Mouse (Mus musculus) forebrain, embryonic 15.5 days (tissue): ENCODE results near the gene Notch1. TPM values are rescaled to one million over a fixed set of nuclear protein-coding genes. Genes with fewer than 3 reads are reported as not detected.

Source experiments
- ATAC-seq: fragments of 200-750 bp; cut with Nextera tagmentation; replicated peaks from 2 replicates; pipeline ENCODE4 v1.8.0; 2017; ENCODE audit warnings: mild to moderate bottlenecking, moderate TSS enrichment, moderate library complexity
- H3K27ac ChIP-seq: fragments of 300-500 bp; sonication (generic); replicated peaks from 2 replicates; pipeline ENCODE4 v1.5.1; 2015; ENCODE audit warnings: mild to moderate bottlenecking, inconsistent platforms
- H3K27me3 ChIP-seq: fragments of 300-500 bp; sonication (generic); 2 replicates; pipeline ENCODE4 v1.6.1; 2015; ENCODE audit warnings: inconsistent platforms
- H3K36me3 ChIP-seq: fragments of 300-500 bp; sonication (generic); 2 replicates; pipeline ENCODE4 v1.6.1; 2015; ENCODE audit warnings: mild to moderate bottlenecking, inconsistent platforms
- H3K4me1 ChIP-seq: fragments of 300-500 bp; sonication (generic); 2 replicates; pipeline ENCODE4 v1.6.1; 2015; ENCODE audit warnings: inconsistent platforms
- H3K4me2 ChIP-seq: fragments of 300-500 bp; sonication (generic); replicated peaks from 2 replicates; pipeline ENCODE4 v1.6.1; 2015; ENCODE audit warnings: mild to moderate bottlenecking, inconsistent platforms
- H3K4me3 ChIP-seq: fragments of 300-500 bp; sonication (generic); 2 replicates; pipeline ENCODE4 v1.5.1; 2015; ENCODE audit warnings: mild to moderate bottlenecking, inconsistent platforms
- H3K9ac ChIP-seq: fragments of 300-500 bp; sonication (generic); replicated peaks from 2 replicates; pipeline ENCODE4 v1.6.1; 2015; ENCODE audit warnings: mild to moderate bottlenecking, inconsistent platforms
- H3K9me3 ChIP-seq: fragments of 300-500 bp; sonication (generic); 2 replicates; pipeline ENCODE4 v1.6.1; 2016; ENCODE audit warnings: inconsistent platforms
- WGBS: fragments of 180-500 bp; shearing (Covaris S2); methylation state at CpG from one replicate; pipeline ENCODE4 v1.1.7; 2015; ENCODE audit warnings: mixed read lengths; 5-methylcytosine and 5-hydroxymethylcytosine counted together
- polyA plus RNA-seq: library from polyadenylated mRNA; unstranded; fragments of >200 nt; fragmentation: Nextera tagmentation; extraction: Ambion mirVana; gene quantifications from 2 replicates; pipeline ENCODE4 v1.2.1, GENCODE M21; 2015

The Notch1 gene
- polyA plus RNA-seq, 1 experiment from 2014 or later, result 22.6 TPM

DNA sequence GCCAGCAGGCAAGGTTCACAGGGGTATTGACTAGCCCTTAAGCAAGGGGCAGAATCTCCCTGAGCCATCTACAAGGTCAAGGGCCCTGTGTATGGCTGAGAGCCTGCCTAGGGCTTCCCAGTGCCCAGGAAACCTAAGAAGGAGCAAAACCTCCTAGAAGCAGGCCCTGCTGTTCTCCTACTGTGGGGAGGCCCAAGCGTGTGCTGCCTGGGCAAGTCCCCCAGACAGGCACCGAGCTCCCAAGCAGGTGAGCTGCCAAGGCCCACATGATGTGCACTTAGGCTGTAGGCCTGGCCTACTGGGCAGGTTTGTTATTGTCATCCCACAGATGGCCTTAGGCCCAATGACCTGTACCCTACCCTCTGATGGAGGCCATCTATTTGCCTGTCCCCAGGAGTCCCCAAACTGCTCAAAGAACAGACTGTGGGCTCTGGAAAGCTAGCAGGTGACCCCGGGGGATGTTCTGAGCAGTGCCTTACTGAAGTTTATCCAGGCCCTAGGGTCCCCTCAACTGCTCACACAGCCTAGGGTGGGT is 9.7 kb downstream of the Notch1 start:
- H3K4me2 ChIP-seq, result no peak overlapping the region
- peaks cover 49% of the 10 kb centered on the region for H3K4me1 ChIP-seq
- H3K9me3 ChIP-seq, result no peaks in the 10 kb centered on the region
- no peaks in the 10 kb centered on the region for H3K36me3 ChIP-seq
- 83% methylated on average over 3 of the region's 3 CpGs for WGBS
- ATAC-seq, result no peak
- H3K9ac ChIP-seq, result no peak overlapping the region
- no peak overlapping the region for H3K4me3 ChIP-seq
- H3K27me3 ChIP-seq, result 0 out of 2 replicates have a peak, but pooled peaks cover 8% of the 10 kb centered on the region
- peak overlapping the region; percentile 45; the same call in 1 of the 2 replicates for H3K27ac ChIP-seq

DNA sequence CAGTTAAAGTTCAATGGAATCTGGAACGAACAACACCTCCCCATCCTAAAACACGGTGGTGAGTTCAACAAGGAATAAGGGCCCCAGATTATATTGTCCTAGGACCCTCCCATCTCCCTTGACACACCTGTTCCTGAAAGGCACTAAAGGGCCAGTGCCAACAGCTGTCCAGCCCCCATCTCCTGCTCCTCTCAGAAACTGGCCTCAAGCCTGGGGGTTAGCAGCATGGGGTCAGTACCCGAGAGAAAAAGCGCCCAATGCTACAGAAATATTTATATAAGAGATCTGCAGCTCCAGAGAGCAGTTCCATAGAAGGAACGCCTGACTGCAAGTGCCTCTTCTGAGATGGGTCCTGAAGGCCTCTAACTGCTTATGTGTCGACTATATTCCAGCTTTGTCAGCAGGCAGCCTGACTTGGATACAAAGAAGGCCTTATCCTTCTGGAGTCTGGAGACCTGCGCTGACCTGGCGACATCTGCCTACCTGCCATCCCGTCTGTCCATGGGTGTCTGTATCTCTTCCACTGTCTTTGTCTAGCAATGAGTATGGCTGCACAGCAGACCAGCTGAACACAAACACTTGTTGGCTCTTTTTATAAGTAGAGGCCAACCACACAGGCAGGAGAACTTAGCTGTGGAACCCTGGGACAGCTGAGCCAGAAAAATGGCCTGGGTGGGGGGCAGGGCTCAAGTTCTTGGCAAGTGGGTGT is 11.5 kb downstream of the Notch1 start:
- 68% methylated on average over 9 of the region's 9 CpGs for WGBS
- no peak overlapping the region for H3K9ac ChIP-seq
- H3K36me3 ChIP-seq, result no peaks in the 10 kb centered on the region
- no peak overlapping the region for H3K27ac ChIP-seq
- H3K4me3 ChIP-seq, result no peak overlapping the region
- H3K27me3 ChIP-seq, result 0 out of 2 replicates have a peak, but pooled peaks cover 8% of the 10 kb centered on the region
- no peak overlapping the region; the same call in 1 of the 2 replicates for H3K4me2 ChIP-seq
- H3K4me1 ChIP-seq, result peaks cover 68% of the 10 kb centered on the region
- no peak for ATAC-seq
- no peaks in the 10 kb centered on the region for H3K9me3 ChIP-seq

DNA sequence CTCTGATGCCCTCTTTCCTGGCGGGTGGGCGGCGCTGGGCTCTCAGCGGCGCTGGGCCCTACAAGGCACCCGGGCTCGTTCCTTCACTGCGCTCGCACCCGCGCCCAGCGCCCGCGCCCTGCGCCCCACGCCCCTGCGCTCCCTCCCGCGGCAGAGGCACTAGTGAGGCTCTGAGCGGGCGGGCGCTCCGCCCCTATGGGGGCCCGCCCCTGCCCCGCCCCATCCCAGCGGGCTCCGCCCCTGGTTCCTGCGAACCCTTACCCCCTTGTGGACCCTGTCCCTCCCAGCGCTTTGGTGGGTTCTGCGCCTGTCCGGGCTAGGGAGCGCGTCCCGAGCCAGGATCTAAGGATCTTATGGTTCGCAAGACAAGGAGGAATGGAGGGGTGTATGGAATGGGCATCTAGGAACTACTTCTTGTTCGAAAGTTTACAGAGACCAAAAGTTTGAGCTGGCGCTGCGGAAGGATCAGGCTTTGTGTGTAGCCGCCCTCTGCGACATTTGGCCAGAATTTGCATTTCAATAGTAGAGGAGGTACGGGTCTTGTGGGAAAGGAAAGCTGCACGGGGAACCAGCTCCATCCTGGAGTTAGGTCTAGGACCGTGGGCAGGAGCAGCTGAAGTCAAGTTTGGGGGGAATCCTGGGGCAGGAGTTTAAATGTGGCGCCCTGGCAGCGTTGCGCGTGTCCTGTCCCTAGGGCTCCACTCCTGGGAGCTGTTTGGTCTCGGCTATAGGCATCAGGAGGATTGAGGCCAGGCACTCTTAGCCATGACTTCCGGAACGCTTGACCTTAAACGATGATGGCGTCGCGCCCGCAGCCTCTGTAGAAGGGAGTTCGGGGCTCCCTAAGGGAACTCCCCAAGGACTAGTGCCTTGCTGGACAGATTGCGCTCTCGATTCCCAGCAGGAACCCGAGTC is 12.5 kb downstream of the Notch1 start:
- H3K4me3 ChIP-seq, result peak overlapping the region; percentile 64
- peak; percentile 27 for ATAC-seq
- peak overlapping the region; percentile 96 for H3K27ac ChIP-seq
- H3K36me3 ChIP-seq, result no peaks in the 10 kb centered on the region
- 0 out of 2 replicates have a peak, but pooled peaks cover 8% of the 10 kb centered on the region for H3K27me3 ChIP-seq
- H3K4me2 ChIP-seq, result peak overlapping the region; percentile 91
- H3K9me3 ChIP-seq, result no peaks in the 10 kb centered on the region
- peak overlapping the region; percentile 67 for H3K9ac ChIP-seq
- WGBS, result 2% methylated on average over 59 of the region's 59 CpGs
- peaks cover 78% of the 10 kb centered on the region for H3K4me1 ChIP-seq

DNA sequence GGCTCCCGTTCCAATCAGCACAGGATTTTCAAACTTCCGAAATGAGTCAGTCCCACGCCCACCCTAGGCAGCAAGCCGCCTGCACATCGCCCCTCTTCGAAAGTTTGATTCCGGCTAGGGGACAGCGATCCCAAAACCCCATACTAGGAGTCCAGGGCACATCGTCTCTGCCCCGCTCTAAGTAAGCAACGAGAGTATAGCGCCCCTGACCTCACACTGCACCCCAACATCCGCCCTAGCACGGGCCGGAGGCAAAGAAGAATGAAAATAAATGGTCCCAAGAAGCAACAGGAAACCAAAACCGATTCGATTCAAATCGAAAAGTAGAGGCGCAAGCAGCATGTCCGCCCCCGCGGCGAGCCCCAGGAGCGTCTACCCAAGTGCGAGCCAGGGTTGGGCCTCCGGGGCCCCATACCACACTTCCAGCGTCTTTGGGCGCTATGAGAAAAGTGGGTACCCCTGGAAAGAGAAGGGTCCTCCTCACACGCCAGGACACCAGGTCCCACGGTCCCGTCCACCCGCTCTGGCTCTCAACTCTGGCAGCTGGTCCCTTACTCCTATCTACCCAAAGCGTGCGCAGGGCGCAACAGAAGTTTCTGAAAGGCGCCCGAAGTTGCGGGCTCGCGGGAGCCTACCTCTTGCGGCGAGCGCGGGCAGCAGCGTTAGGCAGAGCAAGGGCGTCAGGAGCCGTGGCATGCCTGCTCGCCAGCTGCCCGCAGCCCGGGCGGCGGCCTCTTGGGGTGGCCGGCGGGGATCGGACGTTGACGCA is 13.4 kb downstream of the Notch1 start:
- H3K27ac ChIP-seq, result peak overlapping the region; percentile 96
- H3K4me3 ChIP-seq, result peak overlapping the region; percentile 64
- 0 out of 2 replicates have a peak, but pooled peaks cover 8% of the 10 kb centered on the region for H3K27me3 ChIP-seq
- peak overlapping the region; percentile 67 for H3K9ac ChIP-seq
- 0% methylated on average over 57 of the region's 57 CpGs for WGBS
- peak overlapping the region; percentile 91 for H3K4me2 ChIP-seq
- no peaks in the 10 kb centered on the region for H3K36me3 ChIP-seq
- H3K4me1 ChIP-seq, result peaks cover 80% of the 10 kb centered on the region
- H3K9me3 ChIP-seq, result no peaks in the 10 kb centered on the region
- no peak for ATAC-seq

DNA sequence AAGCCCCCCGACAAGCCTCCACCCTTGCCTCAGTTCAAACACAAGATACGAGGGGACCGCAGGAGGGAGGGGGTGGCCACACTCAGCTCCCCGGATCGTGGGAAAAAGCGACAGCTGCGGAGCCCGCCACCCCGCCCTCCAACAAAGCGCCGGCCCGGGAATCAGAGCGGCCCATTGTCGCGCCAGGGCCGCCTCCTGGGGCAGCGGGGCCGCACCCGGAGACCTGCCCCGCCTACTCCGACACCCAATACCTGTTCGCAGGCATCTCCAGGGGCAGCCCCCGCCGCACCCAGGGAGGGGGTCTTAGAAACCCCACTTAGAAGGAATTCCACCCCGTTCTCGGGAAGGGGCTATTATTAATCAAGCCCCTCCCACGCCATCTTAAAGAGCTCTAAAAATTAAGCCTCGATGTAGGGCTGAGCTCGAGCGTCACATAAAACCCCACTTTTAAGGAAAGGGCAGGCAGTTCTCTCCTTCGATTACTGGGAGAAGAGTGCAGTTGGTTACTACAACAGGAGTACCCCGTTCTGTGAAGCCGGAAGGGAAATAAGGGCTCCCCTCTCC is 14.1 kb downstream of the Notch1 start:
- Histone ChIP-seq H3K9me3 (no peaks in the 10 kb centered on the region), H3K4me2 (peak overlapping the region; percentile 91), H3K27me3 (0 out of 2 replicates have a peak, but pooled peaks cover 8% of the 10 kb centered on the region), H3K27ac (peak overlapping the region; percentile 96), H3K4me3 (peak overlapping the region; percentile 64), H3K9ac (peak overlapping the region; percentile 67), H3K36me3 (no peaks in the 10 kb centered on the region), H3K4me1 (peaks cover 80% of the 10 kb centered on the region)
- 0% methylated on average over 33 of the region's 33 CpGs for WGBS
- peak; percentile 11; the same call in 1 of the 2 replicates for ATAC-seq

DNA sequence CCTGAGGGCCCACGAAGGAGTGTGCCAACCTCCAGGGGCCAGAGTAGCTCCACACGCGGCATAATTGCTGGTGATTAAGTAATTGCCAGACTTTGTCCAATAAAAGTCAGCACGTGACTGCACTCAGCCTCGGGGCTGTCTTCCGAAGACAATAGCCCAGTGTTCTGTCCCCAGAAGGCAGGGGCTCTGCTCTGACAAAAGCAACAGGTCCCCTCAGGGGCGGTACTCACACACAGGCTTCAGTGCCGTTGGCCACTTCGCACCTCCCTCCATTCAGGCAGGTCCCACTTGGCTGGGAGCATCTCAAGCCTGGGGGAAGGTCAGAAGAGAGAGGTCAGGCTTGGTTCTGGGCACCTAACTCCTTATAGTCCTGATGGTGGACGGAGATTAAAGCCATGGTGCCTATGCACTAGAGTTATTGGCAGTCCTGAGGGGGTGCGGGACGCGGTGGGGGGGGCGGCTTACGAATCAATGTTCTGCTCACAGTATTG is 14.8 kb downstream of the Notch1 start:
- H3K4me3 ChIP-seq, result peak overlapping the region; percentile 64
- peak overlapping the region; percentile 96 for H3K27ac ChIP-seq
- H3K36me3 ChIP-seq, result no peaks in the 10 kb centered on the region
- H3K9ac ChIP-seq, result peak overlapping the region; percentile 67
- no peaks in the 10 kb centered on the region for H3K9me3 ChIP-seq
- 0 out of 2 replicates have a peak, but pooled peaks cover 8% of the 10 kb centered on the region for H3K27me3 ChIP-seq
- ATAC-seq, result peak; percentile 18
- under 1% methylated on average over 15 of the region's 15 CpGs for WGBS
- H3K4me1 ChIP-seq, result peaks cover 81% of the 10 kb centered on the region
- peak overlapping the region; percentile 91 for H3K4me2 ChIP-seq

DNA sequence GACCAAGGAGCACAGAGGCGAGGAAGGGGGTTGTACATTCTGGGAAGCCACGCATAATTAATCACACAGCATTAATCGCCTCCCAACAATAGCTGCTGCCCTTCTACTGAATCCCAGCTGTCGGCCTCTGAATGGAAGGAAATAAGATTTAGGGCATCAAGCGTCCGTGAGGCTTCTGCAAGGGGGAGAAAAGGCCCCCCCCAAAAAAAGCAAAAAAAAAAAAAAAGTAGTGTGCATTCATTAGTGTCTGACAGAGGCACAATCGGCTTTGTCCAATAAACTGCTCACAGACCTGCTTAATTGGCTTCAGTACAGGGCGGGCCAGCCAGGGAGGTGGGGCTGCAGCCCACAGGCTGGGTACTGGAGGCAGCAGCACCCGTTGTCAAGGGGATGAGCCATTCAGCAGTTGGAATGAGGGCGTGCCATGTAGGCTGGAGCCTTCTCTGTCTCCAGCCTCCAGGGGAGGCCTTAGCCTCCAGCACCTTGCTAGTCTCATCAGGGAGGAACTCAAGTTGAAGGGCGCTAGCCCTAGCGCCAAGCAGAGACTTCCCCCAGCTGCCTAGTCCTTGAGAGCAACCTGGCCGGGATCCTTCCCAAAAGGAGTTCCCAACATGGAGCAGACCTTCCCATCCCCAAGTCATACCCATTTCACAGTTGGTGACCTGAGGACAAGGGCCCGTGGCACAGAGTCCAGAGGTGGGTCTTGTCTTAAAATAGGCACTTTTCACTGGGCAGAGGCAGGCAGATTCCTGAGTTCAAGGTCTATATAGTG is 15.7 kb downstream of the Notch1 start:
- Histone ChIP-seq H3K27ac (peak overlapping the region; percentile 96), H3K36me3 (no peaks in the 10 kb centered on the region), H3K9ac (0 out of 2 replicates have a peak overlapping the region, but pooled peaks have one; percentile 14), H3K27me3 (0 out of 2 replicates have a peak, but pooled peaks cover 8% of the 10 kb centered on the region), H3K4me1 (peaks cover 90% of the 10 kb centered on the region), H3K4me2 (peak overlapping the region; percentile 91), H3K4me3 (peak overlapping the region; percentile 64), H3K9me3 (no peaks in the 10 kb centered on the region)
- peak; percentile 85 for ATAC-seq
- 4% methylated on average over 14 of the region's 14 CpGs for WGBS

DNA sequence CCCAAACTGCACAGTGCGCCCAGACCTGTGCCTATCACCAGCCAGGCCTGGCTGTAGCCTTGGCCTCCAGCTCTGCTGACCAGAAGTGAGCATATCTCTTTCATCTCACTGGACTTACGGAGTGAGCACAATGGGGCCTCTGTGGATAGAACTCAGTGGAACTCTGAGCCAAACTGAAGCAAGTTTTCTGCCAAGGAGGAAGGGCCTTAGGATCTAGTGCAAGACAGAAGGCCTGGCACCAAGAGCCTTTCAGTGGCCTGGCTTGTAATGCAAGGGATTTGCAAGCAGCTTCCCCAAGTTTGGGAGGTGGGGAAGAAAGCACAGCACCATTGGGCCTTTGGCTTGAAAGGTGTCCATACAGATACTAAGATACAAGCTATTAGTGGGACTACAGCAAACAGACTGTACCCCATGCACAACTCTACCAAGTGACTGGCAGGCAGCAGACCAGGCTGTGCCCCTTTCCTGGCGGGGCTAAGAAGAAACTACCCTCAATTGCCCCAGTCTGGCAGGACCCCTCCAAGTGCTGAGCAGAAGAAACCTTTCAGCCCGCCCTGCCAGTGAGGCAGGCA is 16.4 kb downstream of the Notch1 start:
- H3K9ac ChIP-seq, result peak overlapping the region; percentile 19; the same call in 1 of the 2 replicates
- ATAC-seq, result 0 out of 2 replicates have a peak, but pooled peaks have one; percentile 5
- WGBS, result 15% methylated on average over 4 of the region's 4 CpGs

DNA sequence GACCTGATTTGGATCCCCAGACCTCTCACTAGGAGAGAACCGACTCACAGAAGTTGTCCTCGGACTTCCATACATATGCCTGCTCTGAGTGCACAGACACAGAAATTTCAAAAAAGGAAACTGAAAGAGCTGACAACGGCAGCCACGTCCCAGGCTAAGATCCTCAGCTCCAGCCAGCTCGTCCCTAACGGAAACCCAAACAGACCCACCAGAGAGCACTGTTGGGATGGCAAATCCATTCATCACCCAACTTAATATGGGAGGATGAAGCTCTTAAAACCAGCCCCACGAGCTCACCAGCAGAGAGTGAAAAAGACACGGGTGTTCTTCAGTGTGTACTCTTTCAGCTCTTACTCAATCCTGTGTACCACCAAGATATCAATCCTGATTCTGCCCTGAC is 17.8 kb downstream of the Notch1 start:
- peaks cover 100% of the 10 kb centered on the region for H3K4me1 ChIP-seq
- H3K27ac ChIP-seq, result peak overlapping the region; percentile 96
- peak overlapping the region; percentile 91 for H3K4me2 ChIP-seq
- H3K27me3 ChIP-seq, result 0 out of 2 replicates have a peak, but pooled peaks cover 4% of the 10 kb centered on the region
- no peaks in the 10 kb centered on the region for H3K9me3 ChIP-seq
- 54% methylated on average over 8 of the region's 8 CpGs for WGBS
- H3K4me3 ChIP-seq, result no peak overlapping the region
- no peak for ATAC-seq
- H3K9ac ChIP-seq, result peak overlapping the region; percentile 22; the same call in 1 of the 2 replicates
- H3K36me3 ChIP-seq, result no peaks in the 10 kb centered on the region

More for the DNA sequence above, 16.4 kb downstream of the Notch1 start:
- H3K27me3 ChIP-seq, result 0 out of 2 replicates have a peak, but pooled peaks cover 8% of the 10 kb centered on the region
- peak overlapping the region; percentile 96 for H3K27ac ChIP-seq
- peak overlapping the region; percentile 91 for H3K4me2 ChIP-seq
- no peaks in the 10 kb centered on the region for H3K36me3 ChIP-seq
- peaks cover 97% of the 10 kb centered on the region for H3K4me1 ChIP-seq
- peak overlapping the region; percentile 8 for H3K4me3 ChIP-seq
- H3K9me3 ChIP-seq, result no peaks in the 10 kb centered on the region
